Mouse (Mus musculus): Measurements from ENCODE around the gene Aebp2. TPM values are rescaled to one million over a fixed set of nuclear protein-coding genes. Genes with fewer than 3 reads are reported as not detected.
"Not testable (repeated sequence)": the region's sequence is repeated elsewhere in the genome, so short reads cannot be mapped to it uniquely, and the experiment has no call there.

The Aebp2 gene
- total RNA-seq, 2 experiments from 2014 or later, result 14.3 to 22.5 TPM

DNA sequence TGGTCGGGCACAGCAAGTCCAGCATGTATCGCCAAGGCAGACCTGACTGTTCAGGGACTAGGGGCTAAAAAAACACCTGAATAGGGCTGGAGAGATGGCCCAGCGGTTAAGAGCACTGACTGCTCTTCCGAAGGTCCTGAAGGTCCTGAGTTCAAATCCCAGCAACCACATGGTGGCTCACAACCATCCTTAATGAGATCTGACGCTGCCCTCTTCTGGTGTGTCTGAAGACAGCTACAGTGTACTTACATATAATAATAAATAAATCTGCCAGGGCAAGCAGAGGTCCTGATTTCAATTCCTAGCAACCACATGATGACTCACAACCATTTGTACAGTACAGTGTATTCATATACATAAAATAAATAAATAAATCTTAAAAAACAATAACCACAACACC lies 17.3 kb upstream of the Aebp2 start:
- not testable (repeated sequence) for ATAC-seq (replicated peaks; ENCODE audit: low FRiP score, poor library complexity, severe bottlenecking)

DNA sequence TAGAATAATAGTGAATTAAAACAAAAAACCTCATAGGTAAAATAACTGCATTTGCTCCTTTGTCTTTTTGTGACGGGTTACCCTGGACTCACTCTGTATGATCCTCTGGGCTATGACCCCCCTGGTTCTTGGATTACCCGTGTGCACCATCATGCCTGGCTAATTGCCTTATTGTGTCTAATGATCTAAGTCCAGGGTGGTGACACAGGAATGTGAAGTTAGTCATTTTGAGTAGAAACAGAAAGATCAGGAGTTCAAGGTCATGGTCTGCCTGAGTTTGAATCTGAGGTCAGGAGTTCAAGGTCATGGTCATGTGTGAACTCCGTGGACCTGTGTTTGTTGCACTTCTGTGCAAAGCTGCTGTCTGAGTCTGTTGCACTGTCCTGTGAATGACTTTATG lies 16.7 kb upstream of the Aebp2 start:
- ATAC-seq (replicated peaks; ENCODE audit: low FRiP score, poor library complexity, severe bottlenecking), result no peak

DNA sequence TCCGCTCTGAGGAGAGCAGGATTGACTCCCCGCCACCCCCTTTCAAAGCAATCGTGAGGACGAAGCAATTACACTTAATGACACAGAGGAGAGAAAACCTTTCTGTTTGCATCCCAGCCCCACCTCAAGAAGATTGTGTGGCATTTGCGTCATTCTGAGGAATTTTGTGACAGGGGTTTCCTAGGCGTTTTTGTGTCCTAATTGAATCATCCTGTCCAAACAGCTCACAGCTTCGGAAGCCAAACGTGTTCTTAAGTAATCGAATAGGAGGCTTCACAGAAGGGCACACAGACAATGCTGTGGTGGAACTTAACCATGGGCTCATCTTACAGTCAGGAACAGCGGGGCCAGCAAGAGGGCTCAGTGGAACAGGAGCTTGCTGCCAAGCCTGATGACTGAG lies 15.9 kb upstream of the Aebp2 start:
- ATAC-seq (replicated peaks; ENCODE audit: low FRiP score, poor library complexity, severe bottlenecking), result no peak

DNA sequence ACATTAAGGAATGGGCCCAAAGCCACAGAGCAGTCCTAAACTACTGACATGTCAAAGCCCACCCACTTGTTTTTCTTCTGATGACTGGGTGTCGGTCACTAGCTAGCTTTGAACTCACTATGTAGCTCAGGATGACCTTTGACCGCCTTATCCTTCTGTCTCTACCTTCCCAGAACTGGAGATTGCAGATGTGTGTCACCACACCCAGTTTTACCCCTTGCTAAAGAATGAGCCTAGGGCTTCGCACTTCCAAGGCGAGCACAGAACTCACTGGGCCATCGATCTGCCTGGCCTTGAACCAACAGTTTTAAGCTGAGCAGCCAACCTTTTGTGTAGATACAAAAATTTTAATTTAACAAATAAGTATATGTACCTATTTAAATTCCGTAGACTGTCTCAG lies 13.8 kb upstream of the Aebp2 start:
- ATAC-seq (replicated peaks; ENCODE audit: low FRiP score, poor library complexity, severe bottlenecking), result no peak

DNA sequence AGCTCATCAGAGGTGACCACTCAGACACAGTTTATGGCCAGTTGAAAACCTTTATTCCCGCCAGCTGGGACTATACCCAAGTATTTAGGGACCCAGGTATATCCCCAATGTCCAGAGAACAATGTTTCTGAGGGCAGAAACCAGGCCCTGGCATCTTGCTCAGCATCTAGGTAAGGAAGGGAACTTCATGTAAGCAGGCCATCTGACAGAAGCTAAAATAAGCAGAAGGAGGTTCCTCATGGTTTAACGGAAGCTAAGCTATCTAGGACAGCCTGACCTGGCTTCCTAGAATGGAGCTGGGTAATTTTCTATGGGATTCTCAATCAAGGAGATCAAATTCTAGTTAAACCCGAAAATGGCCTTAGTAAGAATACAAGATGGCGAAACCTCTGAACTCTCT lies 12.9 kb upstream of the Aebp2 start:
- ATAC-seq (replicated peaks; ENCODE audit: low FRiP score, poor library complexity, severe bottlenecking), result no peak

DNA sequence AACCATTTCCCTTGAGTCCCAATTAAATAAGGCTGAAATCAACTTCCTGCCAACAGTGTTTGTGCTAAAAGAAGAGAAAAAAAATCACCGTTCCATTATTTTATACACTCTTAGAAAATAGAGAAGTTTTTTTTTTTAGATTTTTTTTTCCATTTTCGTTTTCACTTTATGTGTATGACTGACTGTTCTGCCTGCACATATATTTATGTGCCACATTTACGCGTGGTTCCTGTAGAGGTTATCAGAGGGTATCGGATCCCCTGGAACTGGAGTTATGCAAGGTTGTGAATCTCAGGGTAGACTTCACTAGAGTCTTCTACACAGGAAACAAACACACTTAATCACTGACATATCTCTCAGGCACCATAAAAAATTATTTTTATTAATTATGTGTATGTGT lies 12.3 kb upstream of the Aebp2 start:
- no peak for ATAC-seq (replicated peaks; ENCODE audit: low FRiP score, poor library complexity, severe bottlenecking)

DNA sequence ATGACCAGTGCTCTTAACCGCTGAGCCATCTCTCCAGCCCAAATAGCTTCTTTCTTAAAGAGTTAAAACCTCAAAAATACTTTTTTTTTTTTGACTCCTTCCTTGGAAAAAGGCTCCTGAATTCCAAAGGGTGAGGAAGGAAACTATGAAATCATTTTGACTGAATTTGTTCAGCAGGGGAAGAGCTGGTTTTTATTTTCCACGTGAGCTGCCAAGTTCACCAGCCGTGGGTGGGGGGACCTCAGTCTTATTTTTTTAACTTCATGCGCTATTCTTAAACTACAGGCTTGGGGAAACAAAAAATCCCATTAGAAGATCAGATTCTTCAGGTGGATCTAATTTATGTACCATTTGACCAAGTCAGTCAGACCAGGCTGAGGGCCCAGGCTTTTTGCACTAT lies 11.2 kb upstream of the Aebp2 start:
- ATAC-seq (replicated peaks; ENCODE audit: low FRiP score, poor library complexity, severe bottlenecking), result no peak

DNA sequence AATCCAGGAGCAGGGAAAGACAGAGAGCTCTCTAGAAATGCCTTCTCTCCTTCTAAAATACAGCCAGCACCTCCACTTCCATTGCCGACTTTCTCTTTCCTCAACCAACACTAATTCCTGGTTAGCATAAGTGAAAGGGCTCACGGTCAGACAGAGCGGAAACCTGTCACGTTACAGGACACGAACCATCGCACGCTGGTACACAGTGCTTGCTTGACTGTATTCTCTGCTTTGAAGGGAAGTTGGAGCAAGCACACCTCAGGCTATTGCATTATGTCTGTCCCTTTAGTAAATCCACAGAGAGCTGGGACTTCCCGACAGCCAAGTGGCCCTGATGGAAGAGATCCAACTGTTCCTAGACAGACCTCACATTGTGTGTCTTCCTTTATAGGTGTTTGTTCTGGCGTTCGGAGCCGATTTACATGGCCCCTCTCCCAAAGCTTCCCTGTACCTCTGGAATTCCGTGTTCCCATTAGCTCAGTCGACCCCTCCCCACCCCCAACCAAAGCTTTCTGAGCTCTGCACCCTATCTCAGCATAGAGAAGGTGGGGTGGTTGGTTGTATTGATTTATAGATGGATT lies 10.5 kb upstream of the Aebp2 start:
- ATAC-seq (replicated peaks; ENCODE audit: low FRiP score, poor library complexity, severe bottlenecking), result no peak

DNA sequence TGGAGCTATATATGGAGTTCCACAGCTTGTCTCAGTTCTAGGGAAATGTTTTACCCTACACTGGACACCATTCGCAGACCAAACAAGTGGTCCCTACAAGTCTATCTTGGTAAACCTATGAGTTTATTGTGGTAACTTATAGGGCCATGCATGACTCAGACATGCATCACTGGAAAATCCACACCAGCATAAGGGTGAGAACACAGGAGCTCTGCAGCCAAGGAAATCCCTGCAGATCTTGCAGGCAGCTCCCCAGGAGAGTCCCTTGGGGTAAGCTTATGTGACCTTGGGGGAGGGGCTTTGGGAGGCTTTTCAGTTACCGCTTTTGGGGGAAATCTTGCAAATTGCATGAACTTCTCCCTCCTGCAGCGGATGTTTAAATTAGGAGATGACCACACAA lies 8.6 kb upstream of the Aebp2 start:
- ATAC-seq (replicated peaks; ENCODE audit: low FRiP score, poor library complexity, severe bottlenecking), result no peak

DNA sequence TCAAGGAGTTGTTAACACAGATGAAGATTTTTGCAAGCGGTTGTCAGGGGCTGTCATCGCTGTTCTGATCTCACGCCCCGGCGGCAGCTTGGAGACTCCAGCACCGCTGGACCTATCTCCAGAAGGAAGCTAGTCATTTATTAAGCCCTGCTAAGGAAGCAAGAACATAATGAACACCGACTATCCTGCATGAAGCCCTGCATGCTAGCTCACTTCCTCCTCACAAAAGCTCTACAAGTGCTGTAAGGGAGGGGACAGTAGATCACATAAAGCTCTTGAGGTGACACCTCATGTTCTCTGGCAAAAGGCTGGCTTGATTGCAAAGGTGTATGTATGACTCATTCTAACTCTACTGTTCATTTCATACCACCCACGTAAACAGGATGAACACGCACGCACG lies 7.8 kb upstream of the Aebp2 start:
- ATAC-seq (replicated peaks; ENCODE audit: low FRiP score, poor library complexity, severe bottlenecking), result no peak

DNA sequence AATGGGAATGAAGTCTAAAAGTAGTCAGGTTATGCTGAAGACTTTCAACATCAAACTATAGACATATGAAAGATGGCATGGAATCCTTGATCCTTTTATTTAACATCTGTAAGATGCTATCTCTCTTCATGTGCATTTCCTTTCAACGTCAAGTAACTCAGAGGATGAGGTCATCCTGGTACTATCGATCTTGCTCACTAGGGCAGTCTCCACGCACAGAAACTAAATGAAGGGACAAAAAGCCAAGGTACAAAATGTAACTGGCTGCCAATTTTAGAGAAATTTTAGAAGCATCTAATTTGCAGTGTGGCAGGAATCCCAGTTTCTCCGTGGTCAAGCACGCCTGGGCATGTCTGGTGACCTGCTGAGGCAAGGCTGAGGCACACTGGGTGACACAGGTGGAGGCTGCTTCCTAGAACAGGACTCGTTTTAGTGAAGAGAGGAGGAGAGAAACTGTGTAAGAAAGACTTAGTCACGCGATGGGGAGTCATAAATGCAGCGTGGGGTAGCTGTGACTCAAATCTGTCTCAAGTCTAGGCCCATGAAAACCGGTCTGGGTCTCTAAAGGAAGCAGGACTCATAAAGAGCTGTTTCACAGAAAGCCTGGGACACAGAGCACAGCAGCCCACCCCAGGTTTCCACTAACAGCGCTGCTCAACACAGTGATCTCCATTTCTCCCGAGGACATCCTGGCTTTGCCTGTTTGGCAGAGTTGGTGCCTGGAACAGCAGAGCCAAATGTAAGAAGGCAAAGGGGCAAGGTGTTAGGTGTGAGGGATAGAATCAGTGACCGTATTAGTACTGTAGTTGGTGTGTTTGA lies 1.7 kb upstream of the Aebp2 start:
- ATAC-seq (replicated peaks; ENCODE audit: low FRiP score, poor library complexity, severe bottlenecking), result no peak

DNA sequence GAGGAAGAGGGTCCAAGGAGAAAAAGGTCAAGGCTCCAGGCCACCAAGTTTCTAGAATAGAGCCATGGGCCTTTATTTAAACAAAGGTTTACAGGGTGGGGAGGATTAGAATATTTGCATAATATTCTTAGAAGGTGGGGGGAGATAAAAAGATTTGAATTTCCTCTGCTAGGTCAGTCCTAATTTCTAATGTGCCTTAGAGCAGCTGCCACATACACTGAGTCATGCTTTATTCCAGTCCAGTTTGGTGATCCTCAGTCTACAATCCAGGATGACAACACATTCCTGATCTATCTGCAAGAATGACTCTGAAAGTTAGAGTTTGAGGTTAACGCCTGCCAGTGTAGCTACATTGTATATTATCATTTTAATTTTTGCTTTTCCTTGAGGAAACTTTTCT lies 841 bp upstream of the Aebp2 start:
- ATAC-seq (replicated peaks; ENCODE audit: low FRiP score, poor library complexity, severe bottlenecking), result no peak

DNA sequence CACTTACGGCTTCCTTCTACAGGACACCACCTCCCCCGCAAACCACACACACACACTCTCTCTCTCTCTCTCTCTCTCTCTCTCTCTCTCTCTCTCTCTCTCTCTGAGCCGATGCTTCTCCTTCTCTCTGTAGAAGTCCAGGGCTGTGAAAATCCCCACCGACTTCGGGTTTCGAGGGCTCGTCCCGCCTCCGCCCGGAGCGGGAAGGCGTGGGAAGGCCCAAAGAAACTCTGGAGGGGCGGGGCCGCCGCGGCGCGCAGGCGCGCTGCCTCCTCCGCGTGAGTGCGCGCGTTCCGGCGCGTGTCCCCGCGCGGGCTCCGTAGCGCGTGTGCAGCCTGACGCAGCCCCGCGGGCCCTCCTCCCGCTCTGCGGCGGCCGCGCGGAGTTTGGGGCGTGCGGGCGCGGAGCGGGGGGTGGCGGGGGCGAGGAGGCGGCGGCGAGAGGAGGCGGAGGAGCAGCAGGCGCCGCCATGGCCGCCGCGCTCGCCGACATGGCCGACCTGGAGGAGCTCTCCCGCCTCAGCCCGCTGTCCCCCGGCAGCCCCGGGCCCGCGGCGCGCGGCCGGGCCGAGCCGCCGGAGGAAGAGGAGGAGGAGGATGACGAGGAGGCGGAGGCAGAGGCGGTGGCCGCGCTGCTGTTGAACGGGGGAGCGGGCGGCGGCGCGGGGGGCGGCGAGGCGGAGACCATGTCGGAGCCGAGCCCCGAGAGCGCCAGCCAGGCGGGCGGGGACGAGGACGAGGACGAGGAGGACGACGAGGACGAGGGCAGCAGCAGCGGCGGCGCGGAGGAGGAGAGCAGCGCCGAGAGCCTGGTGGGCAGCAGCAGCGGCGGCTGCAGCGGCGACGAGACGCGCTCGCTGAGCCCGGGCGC lies 998 bp downstream of the Aebp2 start:
- peak; percentile 91 for ATAC-seq (replicated peaks; ENCODE audit: low FRiP score, poor library complexity, severe bottlenecking)

DNA sequence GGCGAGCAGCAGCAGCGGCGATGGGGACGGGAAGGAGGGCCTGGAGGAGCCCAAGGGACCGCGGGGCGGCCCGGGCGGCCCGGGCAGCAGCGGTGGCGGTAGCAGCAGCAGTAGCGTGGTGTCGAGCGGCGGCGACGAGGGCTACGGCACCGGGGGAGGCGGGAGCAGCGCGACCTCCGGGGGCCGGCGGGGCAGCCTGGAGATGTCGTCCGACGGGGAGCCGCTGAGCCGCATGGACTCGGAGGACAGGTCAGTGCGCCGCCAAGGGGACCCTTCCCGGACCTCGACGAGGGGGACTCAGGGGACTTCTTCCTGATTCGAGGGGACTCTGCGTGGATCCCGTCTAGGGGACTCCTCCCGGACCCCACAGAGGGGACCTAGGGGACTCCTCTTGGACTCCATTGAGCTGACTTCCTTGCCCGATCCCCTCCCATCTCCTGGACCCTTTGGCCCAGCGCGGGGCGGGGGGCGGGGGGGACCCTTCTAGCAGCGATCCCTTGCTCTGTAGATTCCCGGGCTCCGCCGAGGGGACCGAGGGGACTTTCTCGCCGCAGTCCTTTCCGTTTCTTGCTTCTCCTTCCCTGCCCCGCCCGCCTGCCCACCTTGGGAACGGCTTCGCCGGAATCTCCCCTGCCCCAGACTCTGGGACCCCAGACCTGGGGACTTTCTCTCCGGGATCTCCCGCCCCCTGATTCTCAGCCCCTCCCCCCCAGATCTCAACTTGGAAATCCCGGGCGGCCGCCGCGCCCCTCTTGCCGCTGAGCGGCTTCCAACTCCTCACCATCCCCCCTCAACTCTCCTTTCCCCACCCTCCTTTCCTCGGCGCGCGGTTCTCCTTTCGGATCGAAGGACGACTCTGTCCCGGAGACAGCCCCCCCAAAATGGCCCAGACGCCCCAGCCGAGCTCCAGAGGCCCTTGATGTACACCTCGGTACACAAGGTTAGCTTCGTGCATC lies 1.9 kb downstream of the Aebp2 start:
- peak; percentile 16; the same call in 1 of the 2 replicates for ATAC-seq (replicated peaks; ENCODE audit: low FRiP score, poor library complexity, severe bottlenecking)

DNA sequence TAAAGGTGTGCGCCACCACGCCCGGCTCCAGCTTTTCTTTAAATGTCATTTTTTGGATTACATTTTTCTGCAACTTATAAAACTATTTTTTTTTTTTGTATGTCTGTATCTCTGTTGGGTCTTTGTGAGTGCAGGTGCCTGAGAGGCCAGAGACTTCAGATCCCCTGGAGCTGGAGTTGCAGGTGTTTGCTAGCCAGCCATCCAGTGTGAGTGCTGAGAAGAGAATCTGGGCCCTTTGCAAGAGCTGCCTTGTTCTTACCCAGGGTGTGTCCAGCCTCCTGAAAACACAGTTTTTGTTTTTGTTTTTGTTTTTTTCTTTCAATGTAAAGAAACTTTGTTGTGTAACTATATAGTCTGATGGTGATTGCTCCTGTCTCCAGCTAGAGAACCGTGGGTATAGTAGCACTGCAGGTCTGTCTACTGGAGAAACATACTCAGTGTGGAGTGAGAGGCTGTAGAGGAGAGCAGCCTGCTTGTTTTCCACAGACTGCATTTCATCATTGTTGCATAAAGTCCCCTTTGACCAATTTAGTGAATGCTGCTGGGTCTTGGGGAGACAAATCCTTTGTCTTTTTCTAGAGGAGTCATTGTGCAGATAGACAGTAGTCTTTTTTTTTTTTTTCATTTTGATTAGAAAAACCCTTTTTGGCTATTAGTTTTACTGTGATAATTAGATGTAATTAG lies 6.9 kb downstream of the Aebp2 start:
- no peak for ATAC-seq (replicated peaks; ENCODE audit: low FRiP score, poor library complexity, severe bottlenecking)

DNA sequence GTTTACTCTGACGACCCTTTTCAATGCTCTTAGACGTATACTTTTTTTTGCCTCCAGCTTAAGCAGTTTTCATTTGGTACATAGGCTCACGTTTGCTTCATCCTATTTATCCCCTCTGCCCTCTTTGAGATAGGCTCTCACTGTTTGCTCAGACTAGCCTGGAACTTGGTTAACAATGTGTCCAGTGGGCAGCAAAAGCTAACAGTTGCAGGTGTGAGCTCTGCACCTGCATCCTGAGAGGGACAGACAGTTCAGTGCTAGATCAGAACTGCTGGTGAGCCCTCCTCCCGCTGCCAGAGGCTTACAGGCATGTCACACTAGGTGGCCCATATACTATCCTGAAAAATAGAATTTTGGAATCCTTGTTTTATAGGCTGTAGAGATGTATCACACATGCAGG lies 7.8 kb downstream of the Aebp2 start:
- ATAC-seq (replicated peaks; ENCODE audit: low FRiP score, poor library complexity, severe bottlenecking), result no peak

DNA sequence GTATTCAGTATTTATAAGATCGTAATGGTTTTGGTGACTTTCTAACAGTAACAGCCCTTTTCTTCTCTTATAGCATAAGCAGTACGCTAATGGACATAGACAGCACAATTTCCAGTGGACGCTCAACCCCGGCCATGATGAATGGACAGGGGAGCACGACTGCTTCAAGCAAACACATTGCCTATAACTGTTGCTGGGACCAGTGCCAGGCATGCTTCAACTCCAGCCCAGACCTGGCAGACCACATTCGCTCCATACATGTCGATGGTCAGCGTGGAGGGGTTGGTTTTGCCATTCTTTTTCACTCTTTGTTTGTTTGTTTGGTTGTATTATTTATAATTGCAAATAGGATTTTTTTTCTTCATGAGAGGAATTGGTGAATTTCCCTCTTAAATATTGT lies 11.2 kb downstream of the Aebp2 start:
- no peak for ATAC-seq (replicated peaks; ENCODE audit: low FRiP score, poor library complexity, severe bottlenecking)

DNA sequence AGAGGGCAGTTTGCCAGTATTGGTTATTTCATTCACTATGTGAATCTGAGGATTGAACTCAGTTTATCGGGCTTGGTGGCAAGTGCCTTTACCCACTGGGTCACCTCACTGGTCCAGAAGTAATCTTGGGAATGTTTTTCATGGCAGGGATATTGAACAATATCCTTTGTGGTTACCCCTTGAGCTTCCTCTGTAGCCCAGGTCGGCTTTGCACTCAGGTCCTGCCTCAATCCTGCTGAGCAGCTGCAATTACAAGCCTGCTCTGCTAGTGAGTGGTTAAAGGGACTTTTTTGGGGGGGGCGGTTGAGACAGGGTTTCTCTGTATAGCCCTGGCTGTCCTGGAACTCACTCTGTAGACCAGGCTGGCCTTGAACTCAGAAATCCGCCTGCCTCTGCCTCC lies 13.8 kb downstream of the Aebp2 start:
- ATAC-seq (replicated peaks; ENCODE audit: low FRiP score, poor library complexity, severe bottlenecking), result no peak

DNA sequence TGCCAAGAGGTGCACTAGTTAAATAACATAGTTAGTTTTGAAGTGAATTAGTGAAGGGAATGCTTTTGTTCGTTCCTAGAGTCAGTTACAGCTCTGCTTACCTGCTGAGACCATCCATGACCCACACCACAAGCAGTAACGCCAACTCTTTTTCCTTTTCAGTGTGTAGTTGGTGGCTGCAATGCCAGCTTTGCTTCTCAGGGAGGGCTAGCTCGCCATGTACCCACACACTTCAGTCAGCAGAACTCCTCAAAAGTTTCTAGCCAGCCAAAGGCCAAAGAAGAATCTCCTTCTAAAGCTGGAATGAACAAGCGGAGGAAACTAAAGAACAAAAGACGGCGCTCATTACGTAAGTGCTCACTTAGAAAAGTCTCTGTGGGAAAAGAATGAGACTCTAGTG lies 19.5 kb downstream of the Aebp2 start:
- ATAC-seq (replicated peaks; ENCODE audit: low FRiP score, poor library complexity, severe bottlenecking), result no peak

Data from erythroid progenitor cell, adult 5-6 weeks (primary cell).